Mouse (Mus musculus) heart, adult 2 months (tissue): ENCODE results near the gene Aip.
A peak's percentile ranks its signal among the peaks of the same experiment; 100 is the strongest.

ENCODE experiments used
- CTCF ChIP-seq: fragments of 200-600 bp; IDR thresholded peaks from 2 replicates; pipeline ENCODE4 v1.8.1; 2022; ENCODE audit warnings: antibody characterized with exemption, mild to moderate bottlenecking, moderate library complexity
- POLR2A ChIP-seq: fragments of 200-500 bp; IDR thresholded peaks from 2 replicates; pipeline ENCODE4 v1.6.1; 2011; ENCODE audit warnings: mild to moderate bottlenecking, low read depth, low read length, control low read depth; ENCODE audit not compliant: insufficient read depth

DNA sequence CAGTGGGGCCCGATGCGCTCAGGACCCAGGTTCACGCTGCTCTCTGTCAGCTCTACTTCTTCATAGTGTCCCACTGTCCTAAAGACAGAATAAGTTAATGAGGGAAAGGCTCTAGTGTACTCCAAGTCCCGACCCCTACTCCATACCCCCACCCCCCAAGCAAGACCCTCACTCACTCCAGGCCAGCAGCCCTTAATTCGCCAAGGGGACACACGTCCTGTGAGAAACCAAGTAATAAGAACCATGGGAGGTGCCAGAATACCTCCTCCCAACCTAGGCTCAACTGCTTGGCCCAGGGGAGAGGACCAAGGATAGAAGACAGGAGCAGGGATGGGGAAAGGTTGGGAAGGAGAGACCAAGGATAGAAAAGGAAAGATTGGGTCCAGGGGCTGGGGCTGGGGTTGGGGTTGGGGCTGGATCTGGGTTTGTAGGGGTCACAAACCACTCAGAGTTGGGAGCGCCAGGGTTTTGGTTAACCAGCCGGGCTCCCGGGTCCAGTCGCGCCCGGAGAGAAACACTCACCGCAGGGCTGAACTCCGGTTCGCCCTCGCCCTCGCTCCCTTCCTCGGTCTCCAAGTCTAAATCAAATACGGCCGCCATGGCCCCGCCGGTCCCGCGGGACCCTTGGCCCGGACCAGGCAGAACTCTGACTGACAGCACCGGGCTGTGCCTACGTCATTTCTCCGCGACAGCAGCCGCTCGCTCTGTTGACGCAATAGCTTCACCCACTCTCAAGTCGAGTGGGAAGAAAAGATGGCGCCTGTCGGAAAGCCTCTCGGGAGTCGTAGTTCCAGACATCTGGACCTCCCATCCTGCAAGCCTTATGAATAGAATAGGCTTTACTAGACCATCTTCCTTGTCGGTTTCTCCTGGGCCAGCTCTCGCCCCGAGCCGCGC lies 37.2 kb upstream of the Aip start, which contains the start of gene Rps6kb2:
- TF ChIP-seq POLR2A: peak; percentile 83
- TF ChIP-seq CTCF: no peak
